12 mouse cellular contexts compared by ENCODE assay signal in genomic region chr17:78407581-78407980, GRCm38 (mm10). TPM values are rescaled to one million over a fixed set of nuclear protein-coding genes. Genes with fewer than 3 reads are reported as not detected.
DNase-seq lines count a peak whose midpoint lies in the region; ATAC-seq and TF ChIP-seq lines count a peak whose summit lies in the region.
"Had no signal": no experiment of that assay in that cellular context is flagged by ENCODE, and none has a peak within 500 bp of the region (broad histone marks: within the 10 kb centered on the region; RNA-seq: fewer than 3 reads in every experiment).

No protein-coding gene starts in this region.

- no peak for TF ChIP-seq EP300 in stomach, postnatal 0 days (optimal IDR thresholded peaks at IDR 0.05)

- H3K4me1 ChIP-seq in stomach, postnatal 0 days (replicated peaks; ENCODE audit: control insufficient read depth, insufficient read depth), result no peaks in the 10 kb centered on the region

- no peak overlapping the region for H3K4me2 ChIP-seq in stomach, postnatal 0 days (replicated peaks; ENCODE audit: low read depth)
- H3K4me2 ChIP-seq: intestine, embryonic 15.5 days; liver, embryonic 15.5 days; neural tube, embryonic 15.5 days had no signal

- H3K4me3 ChIP-seq in stomach, postnatal 0 days (ENCODE audit: low read depth, low read length), result no peak overlapping the region
- H3K4me3 ChIP-seq: intestine, embryonic 15.5 days; left cerebral cortex, adult 2 months; liver, embryonic 15.5 days; neural tube, embryonic 15.5 days had no signal

- H3K27ac ChIP-seq in stomach, postnatal 0 days (replicated peaks), result no peak overlapping the region
- H3K27ac ChIP-seq: left cerebral cortex, adult 2 months; liver, embryonic 15.5 days; neural tube, embryonic 15.5 days had no signal

- H3K9ac ChIP-seq in stomach, postnatal 0 days (ENCODE audit: low read length), result no peak overlapping the region
- H3K9ac ChIP-seq: intestine, embryonic 15.5 days; liver, embryonic 15.5 days; neural tube, embryonic 15.5 days had no signal

- 0 out of 2 replicates have a peak, but pooled peaks have one; percentile 26 for ATAC-seq in stomach, postnatal 0 days (ENCODE audit: low FRiP score, low TSS enrichment)
- ATAC-seq: activated CD4-positive, CD25-positive, alpha-beta regulatory T cell, adult 4 months had no signal

- peak; percentile 44 to 56 for DNase-seq in kidney, adult 8-10 months
- DNase-seq in kidney, postnatal 4 days, result no peak
- DNase-seq in adrenal gland, postnatal 25 days, result peak; percentile 18
- DNase-seq in heart, postnatal 4 days, result peak; percentile 40
- no peak for DNase-seq in stomach, postnatal 0 days (ENCODE audit: low spot score)
- DNase-seq in left cerebral cortex, adult 8-10 months (ENCODE audit: low spot score in 2 of 2), result no peak
- no peak for DNase-seq in retina, postnatal 1 day

- H3K27me3 ChIP-seq in stomach, postnatal 0 days (ENCODE audit: control insufficient read depth, insufficient read depth, low read length), result no peaks in the 10 kb centered on the region
- H3K27me3 ChIP-seq: intestine, embryonic 15.5 days; liver, embryonic 15.5 days; neural tube, embryonic 15.5 days had no signal

- TF ChIP-seq CTCF in stomach, postnatal 0 days (IDR thresholded peaks at IDR 0.05; ENCODE audit: low read depth), result no peak

- no peaks in the 10 kb centered on the region for H3K9me3 ChIP-seq in stomach, postnatal 0 days (ENCODE audit: control insufficient read depth, low read length)
- H3K9me3 ChIP-seq: intestine, embryonic 15.5 days; liver, embryonic 15.5 days; neural tube, embryonic 15.5 days had no signal

- H3K36me3 ChIP-seq in stomach, postnatal 0 days (ENCODE audit: control insufficient read depth, insufficient read depth, low read length), result peaks cover 9% of the 10 kb centered on the region
- H3K36me3 ChIP-seq: neural tube, embryonic 15.5 days had no signal

- WGBS in stomach, postnatal 0 days, result 65% methylated on average over 4 of the region's 4 CpGs

RNA-seq across cellular contexts. Expression of gene Fez2, which starts 10.4 kb away (rescaled TPM):
- 48.8 and 59.3 TPM in 2 replicates for total RNA-seq in adrenal gland, postnatal 25 days (2021)
- 10 to 100 TPM; 81.9 to 84.0 TPM for total RNA-seq in heart, postnatal 4 days (2021)
- polyA plus RNA-seq in stomach, postnatal 0 days (2015; fragmentation: Nextera tagmentation; extraction: Ambion mirVana), result 27.2 and 28.7 TPM in 2 replicates
- total RNA-seq in left cerebral cortex, adult 8-10 months (2022), result 10 to 100 TPM; 35.9 to 40.8 (median 39.5) TPM

Comparison
In these comparisons a context has a peak if more than half of its experiments do, and no peak if none do; other contexts are left out.
1. DNase-seq: peak in kidney, adult 8-10 months (2 of 2), adrenal gland, postnatal 25 days (single experiment) and heart, postnatal 4 days (single experiment); none in kidney, postnatal 4 days (0 of 2), stomach, postnatal 0 days (single experiment), left cerebral cortex, adult 8-10 months (0 of 2) and retina, postnatal 1 day (single experiment).